Mouse (Mus musculus): ENCODE measurements at regions not wholly inside any gene's neighbourhood (a gene's known extent, or its start where the extent isn't known, plus 50 kb on each side); places are given as distances from the start of the nearest gene placed in this dataset.

GRCm38 (mm10) chr17:84129204-84129603 is 58.5 kb downstream of the Zfp36l2 start:
- WGBS: 46% methylated on average over 9 of the region's 13 CpGs
- ATAC-seq (ENCODE audit: low read depth) (peak; percentile 61; the same call in 1 of the 2 replicates), DNase-seq (ENCODE audit: low spot score) (peak; percentile 43)
- Histone ChIP-seq H3K9me3 (ENCODE audit: control insufficient read depth, low read length) (no peaks in the 10 kb centered on the region), H3K4me3 (ENCODE audit: low read depth, low read length) (no peak overlapping the region), H3K27me3 (replicated peaks; ENCODE audit: control insufficient read depth, insufficient read depth, low read length) (no peaks in the 10 kb centered on the region), H3K27ac (replicated peaks; ENCODE audit: low read depth, low read length) (no peak overlapping the region), H3K36me3 (ENCODE audit: control insufficient read depth, insufficient read depth, low read length) (no peaks in the 10 kb centered on the region), H3K9ac (ENCODE audit: low read depth, low read length) (no peak overlapping the region), H3K4me1 (ENCODE audit: control insufficient read depth, insufficient read depth, low read length) (no peaks in the 10 kb centered on the region), H3K4me2 (ENCODE audit: low read depth, low read length) (no peak overlapping the region)

- no peak for ATAC-seq (ENCODE audit: low read depth)
These were observed 59.5 kb downstream of the Zfp36l2 start for GRCm38 (mm10) chr17:84128262-84128661.

DNA sequence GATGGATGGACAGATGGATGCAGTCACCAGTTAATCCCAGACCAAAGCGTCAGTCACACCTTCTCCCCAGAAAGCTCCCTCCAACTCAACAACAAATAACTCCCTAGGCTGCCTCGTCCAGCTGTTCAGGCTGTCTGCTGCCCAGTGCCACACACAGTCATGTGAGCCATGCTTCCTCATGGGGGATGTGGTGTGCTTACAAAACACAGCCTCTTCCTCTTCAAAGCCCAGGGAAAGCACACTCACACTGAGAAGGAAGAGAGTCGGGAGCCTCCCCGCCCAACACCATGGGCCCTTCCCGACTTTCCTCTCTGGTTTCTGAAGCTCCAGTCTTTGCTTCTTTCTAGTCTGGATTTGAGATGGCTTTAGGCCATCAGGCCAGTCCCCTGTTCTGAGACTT is 61.6 kb downstream of the Zfp36l2 start:
- Histone ChIP-seq H3K27me3 (replicated peaks; ENCODE audit: control insufficient read depth, insufficient read depth, low read length) (no peaks in the 10 kb centered on the region), H3K4me2 (ENCODE audit: low read depth, low read length) (no peak overlapping the region), H3K9me3 (ENCODE audit: control insufficient read depth, low read length) (no peaks in the 10 kb centered on the region), H3K4me1 (ENCODE audit: control insufficient read depth, insufficient read depth, low read length) (no peaks in the 10 kb centered on the region), H3K27ac (replicated peaks; ENCODE audit: low read depth, low read length) (no peak overlapping the region), H3K9ac (ENCODE audit: low read depth, low read length) (no peak overlapping the region), H3K4me3 (ENCODE audit: low read depth, low read length) (no peak overlapping the region), H3K36me3 (ENCODE audit: control insufficient read depth, insufficient read depth, low read length) (no peaks in the 10 kb centered on the region)
- DNase-seq (ENCODE audit: low spot score): peak; percentile 37
- WGBS: 59% methylated on average over 5 of the region's 5 CpGs
- ATAC-seq (ENCODE audit: low read depth): no peak

More at GRCm38 (mm10) chr17:84128262-84128661, 59.5 kb downstream of the Zfp36l2 start:
- Histone ChIP-seq H3K4me3 (ENCODE audit: low read depth, low read length) (no peak overlapping the region), H3K9ac (ENCODE audit: low read depth, low read length) (no peak overlapping the region), H3K27me3 (replicated peaks; ENCODE audit: control insufficient read depth, insufficient read depth, low read length) (no peaks in the 10 kb centered on the region), H3K4me2 (ENCODE audit: low read depth, low read length) (no peak overlapping the region), H3K9me3 (ENCODE audit: control insufficient read depth, low read length) (no peaks in the 10 kb centered on the region), H3K27ac (replicated peaks; ENCODE audit: low read depth, low read length) (no peak overlapping the region), H3K36me3 (ENCODE audit: control insufficient read depth, insufficient read depth, low read length) (no peaks in the 10 kb centered on the region), H3K4me1 (ENCODE audit: control insufficient read depth, insufficient read depth, low read length) (no peaks in the 10 kb centered on the region)
- no peak for DNase-seq (ENCODE audit: low spot score)
- WGBS: 73% methylated on average over 5 of the region's 5 CpGs

DNA sequence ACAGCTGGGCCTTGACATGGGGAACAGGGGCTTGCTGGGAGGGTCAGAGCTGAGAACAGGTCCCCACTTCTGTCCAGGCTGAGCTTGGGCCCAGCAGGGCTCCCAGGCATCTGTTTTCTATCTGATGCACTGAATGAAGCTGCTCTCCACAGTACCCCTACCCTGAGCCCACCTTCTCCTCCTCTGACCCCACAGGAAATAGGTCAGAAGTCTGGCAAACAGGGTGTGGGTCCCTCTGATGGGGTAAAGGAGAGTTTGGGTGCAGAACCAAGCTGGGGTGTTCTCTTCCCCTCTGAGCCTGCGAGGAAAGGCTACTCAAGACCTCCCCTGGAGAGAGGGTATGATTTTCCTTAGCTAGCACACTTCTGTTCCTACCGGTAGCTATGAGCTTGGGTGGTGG is 64.6 kb downstream of the Zfp36l2 start:
- no peak for DNase-seq (ENCODE audit: low spot score)
- H3K4me2 ChIP-seq (ENCODE audit: low read depth, low read length): no peak overlapping the region
- no peak overlapping the region for H3K9ac ChIP-seq (ENCODE audit: low read depth, low read length)
- 63% methylated on average over 2 of the region's 2 CpGs for WGBS
- H3K27me3 ChIP-seq (replicated peaks; ENCODE audit: control insufficient read depth, insufficient read depth, low read length): no peaks in the 10 kb centered on the region
- H3K27ac ChIP-seq (replicated peaks; ENCODE audit: low read depth, low read length): no peak overlapping the region
- H3K4me1 ChIP-seq (ENCODE audit: control insufficient read depth, insufficient read depth, low read length): 0 out of 2 replicates have a peak, but pooled peaks cover 1% of the 10 kb centered on the region
- H3K36me3 ChIP-seq (ENCODE audit: control insufficient read depth, insufficient read depth, low read length): no peaks in the 10 kb centered on the region
- no peaks in the 10 kb centered on the region for H3K9me3 ChIP-seq (ENCODE audit: control insufficient read depth, low read length)
- H3K4me3 ChIP-seq (ENCODE audit: low read depth, low read length): no peak overlapping the region
- no peak for ATAC-seq (ENCODE audit: low read depth)

- no peak overlapping the region for H3K9ac ChIP-seq (ENCODE audit: low read depth, low read length)
- H3K27me3 ChIP-seq (replicated peaks; ENCODE audit: control insufficient read depth, insufficient read depth, low read length): no peaks in the 10 kb centered on the region
- DNase-seq (ENCODE audit: low spot score): no peak
- ATAC-seq (ENCODE audit: low read depth): no peak
- no peak overlapping the region for H3K4me2 ChIP-seq (ENCODE audit: low read depth, low read length)
- no peaks in the 10 kb centered on the region for H3K36me3 ChIP-seq (ENCODE audit: control insufficient read depth, insufficient read depth, low read length)
- H3K4me3 ChIP-seq (ENCODE audit: low read depth, low read length): no peak overlapping the region
- no peak overlapping the region for H3K27ac ChIP-seq (replicated peaks; ENCODE audit: low read depth, low read length)
- WGBS: 73% methylated on average over 6 of the region's 6 CpGs
- 0 out of 2 replicates have a peak, but pooled peaks cover 4% of the 10 kb centered on the region for H3K4me1 ChIP-seq (ENCODE audit: control insufficient read depth, insufficient read depth, low read length)
- no peaks in the 10 kb centered on the region for H3K9me3 ChIP-seq (ENCODE audit: control insufficient read depth, low read length)
These were observed 65.1 kb downstream of the Zfp36l2 start for GRCm38 (mm10) chr17:84122486-84123131.

DNA sequence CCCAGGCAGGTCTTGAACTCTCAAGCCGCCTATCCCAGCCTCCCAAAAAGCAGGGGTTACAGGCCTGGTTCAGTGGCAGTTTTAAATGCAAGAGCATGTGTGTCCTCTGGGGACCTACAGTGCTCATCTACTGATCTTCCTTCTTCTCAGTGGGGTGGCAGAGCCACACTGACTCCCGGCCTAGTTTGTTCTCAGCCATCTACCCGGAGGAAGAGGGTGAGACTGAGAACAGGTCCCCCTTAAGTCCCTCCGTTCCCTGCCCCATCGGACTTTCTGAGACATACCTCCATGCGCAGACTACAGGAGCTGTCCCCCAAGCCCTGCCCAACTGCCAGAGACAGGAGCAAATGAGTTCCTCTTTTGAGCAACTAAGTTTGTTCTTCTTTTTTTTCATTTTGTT is 66.5 kb downstream of the Zfp36l2 start:
- Histone ChIP-seq H3K4me1 (ENCODE audit: control insufficient read depth, insufficient read depth, low read length) (peaks cover 5% of the 10 kb centered on the region), H3K27ac (replicated peaks; ENCODE audit: low read depth, low read length) (no peak overlapping the region), H3K9ac (ENCODE audit: low read depth, low read length) (no peak overlapping the region), H3K27me3 (replicated peaks; ENCODE audit: control insufficient read depth, insufficient read depth, low read length) (no peaks in the 10 kb centered on the region), H3K36me3 (ENCODE audit: control insufficient read depth, insufficient read depth, low read length) (no peaks in the 10 kb centered on the region), H3K4me2 (ENCODE audit: low read depth, low read length) (no peak overlapping the region), H3K9me3 (ENCODE audit: control insufficient read depth, low read length) (no peaks in the 10 kb centered on the region), H3K4me3 (ENCODE audit: low read depth, low read length) (no peak overlapping the region)
- 56% methylated on average over 6 of the region's 6 CpGs for WGBS
- DNase-seq (ENCODE audit: low spot score): no peak
- no peak for ATAC-seq (ENCODE audit: low read depth)

- ATAC-seq (ENCODE audit: low read depth) (no peak), DNase-seq (ENCODE audit: low spot score) (no peak)
- Histone ChIP-seq H3K4me1 (ENCODE audit: control insufficient read depth, insufficient read depth, low read length) (peaks cover 13% of the 10 kb centered on the region), H3K27ac (replicated peaks; ENCODE audit: low read depth, low read length) (no peak overlapping the region), H3K9me3 (ENCODE audit: control insufficient read depth, low read length) (no peaks in the 10 kb centered on the region), H3K4me3 (ENCODE audit: low read depth, low read length) (no peak overlapping the region), H3K36me3 (ENCODE audit: control insufficient read depth, insufficient read depth, low read length) (no peaks in the 10 kb centered on the region), H3K9ac (ENCODE audit: low read depth, low read length) (no peak overlapping the region), H3K27me3 (replicated peaks; ENCODE audit: control insufficient read depth, insufficient read depth, low read length) (no peaks in the 10 kb centered on the region), H3K4me2 (ENCODE audit: low read depth, low read length) (no peak overlapping the region)
- 91% methylated on average over 16 of the region's 16 CpGs for WGBS
These were observed 68.3 kb downstream of the Zfp36l2 start for GRCm38 (mm10) chr17:84119221-84120017.

DNA sequence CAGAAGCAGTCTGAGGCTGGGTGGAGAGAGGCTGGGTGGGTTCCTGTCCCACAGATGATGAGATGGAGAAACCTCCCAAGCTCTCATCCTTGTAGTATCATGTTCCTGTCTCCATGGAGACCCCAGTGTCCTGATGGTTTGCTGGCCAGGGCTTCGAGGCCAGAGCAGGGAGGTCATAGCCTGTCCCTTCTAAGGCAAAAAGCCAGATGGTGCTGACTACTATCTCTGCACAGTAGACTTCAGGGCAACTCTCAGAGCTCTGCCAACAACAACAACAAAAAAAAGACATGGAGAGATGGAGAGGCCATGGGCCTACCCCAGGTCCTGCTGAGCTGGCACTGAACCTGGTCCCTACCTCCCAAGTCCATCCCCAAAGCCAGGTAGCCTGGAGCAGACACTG is 69.0 kb downstream of the Zfp36l2 start:
- Histone ChIP-seq H3K4me3 (ENCODE audit: low read depth, low read length) (no peak overlapping the region), H3K9ac (ENCODE audit: low read depth, low read length) (no peak overlapping the region), H3K27me3 (replicated peaks; ENCODE audit: control insufficient read depth, insufficient read depth, low read length) (no peaks in the 10 kb centered on the region), H3K4me2 (ENCODE audit: low read depth, low read length) (no peak overlapping the region), H3K36me3 (ENCODE audit: control insufficient read depth, insufficient read depth, low read length) (no peaks in the 10 kb centered on the region), H3K9me3 (ENCODE audit: control insufficient read depth, low read length) (no peaks in the 10 kb centered on the region), H3K27ac (replicated peaks; ENCODE audit: low read depth, low read length) (no peak overlapping the region), H3K4me1 (ENCODE audit: control insufficient read depth, insufficient read depth, low read length) (peaks cover 13% of the 10 kb centered on the region)
- DNase-seq (ENCODE audit: low spot score): no peak
- WGBS: 18% methylated on average over 1 of the region's 1 CpGs
- no peak for ATAC-seq (ENCODE audit: low read depth)

Data from embryonic facial prominence, embryonic 14.5 days (tissue).